Mouse (Mus musculus): ENCODE results near the gene Zeb2.

DNA sequence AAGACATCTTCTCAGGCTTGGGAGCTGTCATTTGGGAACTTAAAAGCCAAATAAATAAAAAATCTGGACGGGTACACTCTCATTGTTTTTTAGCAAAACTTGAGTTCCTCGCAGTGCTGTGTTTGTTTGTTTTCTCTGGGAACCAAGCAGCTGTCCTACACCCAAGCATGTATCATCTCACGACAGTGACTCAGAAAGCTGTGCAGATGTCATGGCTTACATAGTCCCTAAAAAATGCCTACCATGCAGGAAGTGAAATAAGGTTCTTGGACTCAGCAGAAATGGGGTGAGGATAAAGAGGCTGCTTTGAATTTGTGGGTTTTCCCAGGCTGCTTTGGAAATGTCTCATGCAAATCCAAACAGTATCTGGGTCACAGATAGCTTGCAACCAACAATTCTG lies 161.0 kb downstream of the Zeb2 start:
- no peak for TF ChIP-seq CTCF (conservative IDR thresholded peaks at IDR 0.05; ENCODE audit: low read length)
- no peak for TF ChIP-seq NANOG (IDR thresholded peaks at IDR 0.05; ENCODE audit: borderline replicate concordance, low read length)
- no peak for TF ChIP-seq POU5F1 (IDR thresholded peaks at IDR 0.05; ENCODE audit: borderline replicate concordance, low read length)

All from E14TG2a.4 (cell line).